Mouse (Mus musculus): ENCODE results near the gene Zfp746. TPM values are rescaled to one million over a fixed set of nuclear protein-coding genes. Genes with fewer than 3 reads are reported as not detected.

The Zfp746 gene
- polyA plus RNA-seq, 1 experiment from 2014 or later: 27.7 TPM

GRCm38 (mm10) chr6:48073316-48073715, 13.1 kb downstream of the Zfp746 start:
- Histone ChIP-seq H3K4me1 (ENCODE audit: control insufficient read depth, insufficient read depth, low read length) (no peaks in the 10 kb centered on the region), H3K4me3 (ENCODE audit: low read length) (no peak overlapping the region), H3K27me3 (ENCODE audit: control insufficient read depth, insufficient read depth, low read length) (no peaks in the 10 kb centered on the region), H3K9me3 (ENCODE audit: control insufficient read depth, low read length) (no peaks in the 10 kb centered on the region), H3K9ac (ENCODE audit: low read depth, low read length) (no peak overlapping the region), H3K4me2 (replicated peaks; ENCODE audit: low read depth, low read length) (no peak overlapping the region), H3K27ac (ENCODE audit: low read depth, low read length) (no peak overlapping the region), H3K36me3 (ENCODE audit: control insufficient read depth, insufficient read depth, low read length) (peaks cover 71% of the 10 kb centered on the region)
- 77% methylated on average over 5 of the region's 5 CpGs for WGBS
- ATAC-seq (ENCODE audit: low FRiP score, low TSS enrichment): no peak

GRCm38 (mm10) chr6:48067492-48067891, 18.9 kb downstream of the Zfp746 start:
- ATAC-seq (ENCODE audit: low FRiP score, low TSS enrichment): no peak
- H3K27me3 ChIP-seq (ENCODE audit: control insufficient read depth, insufficient read depth, low read length): no peaks in the 10 kb centered on the region
- peaks cover 76% of the 10 kb centered on the region for H3K36me3 ChIP-seq (ENCODE audit: control insufficient read depth, insufficient read depth, low read length)
- H3K4me2 ChIP-seq (replicated peaks; ENCODE audit: low read depth, low read length): no peak overlapping the region
- WGBS: 94% methylated on average over 3 of the region's 3 CpGs
- H3K27ac ChIP-seq (ENCODE audit: low read depth, low read length): no peak overlapping the region
- H3K9ac ChIP-seq (ENCODE audit: low read depth, low read length): no peak overlapping the region
- no peaks in the 10 kb centered on the region for H3K4me1 ChIP-seq (ENCODE audit: control insufficient read depth, insufficient read depth, low read length)
- H3K4me3 ChIP-seq (ENCODE audit: low read length): no peak overlapping the region
- H3K9me3 ChIP-seq (ENCODE audit: control insufficient read depth, low read length): no peaks in the 10 kb centered on the region

- WGBS: 91% methylated on average over 6 of the region's 6 CpGs
- Histone ChIP-seq H3K4me1 (ENCODE audit: control insufficient read depth, insufficient read depth, low read length) (no peaks in the 10 kb centered on the region), H3K27me3 (ENCODE audit: control insufficient read depth, insufficient read depth, low read length) (no peaks in the 10 kb centered on the region), H3K36me3 (ENCODE audit: control insufficient read depth, insufficient read depth, low read length) (peaks cover 78% of the 10 kb centered on the region), H3K9me3 (ENCODE audit: control insufficient read depth, low read length) (no peaks in the 10 kb centered on the region), H3K9ac (ENCODE audit: low read depth, low read length) (no peak overlapping the region), H3K4me3 (ENCODE audit: low read length) (no peak overlapping the region), H3K4me2 (replicated peaks; ENCODE audit: low read depth, low read length) (no peak overlapping the region), H3K27ac (ENCODE audit: low read depth, low read length) (no peak overlapping the region)
- no peak for ATAC-seq (ENCODE audit: low FRiP score, low TSS enrichment)
These were observed 20.8 kb downstream of the Zfp746 start for GRCm38 (mm10) chr6:48065587-48066075.

GRCm38 (mm10) chr6:48064451-48064850, 21.9 kb downstream of the Zfp746 start:
- H3K27ac ChIP-seq (ENCODE audit: low read depth, low read length): no peak overlapping the region
- no peaks in the 10 kb centered on the region for H3K9me3 ChIP-seq (ENCODE audit: control insufficient read depth, low read length)
- no peak overlapping the region for H3K4me3 ChIP-seq (ENCODE audit: low read length)
- no peaks in the 10 kb centered on the region for H3K4me1 ChIP-seq (ENCODE audit: control insufficient read depth, insufficient read depth, low read length)
- H3K36me3 ChIP-seq (ENCODE audit: control insufficient read depth, insufficient read depth, low read length): peaks cover 73% of the 10 kb centered on the region
- 94% methylated on average over 14 of the region's 14 CpGs for WGBS
- H3K4me2 ChIP-seq (replicated peaks; ENCODE audit: low read depth, low read length): no peak overlapping the region
- no peak overlapping the region for H3K9ac ChIP-seq (ENCODE audit: low read depth, low read length)
- ATAC-seq (ENCODE audit: low FRiP score, low TSS enrichment): no peak
- H3K27me3 ChIP-seq (ENCODE audit: control insufficient read depth, insufficient read depth, low read length): no peaks in the 10 kb centered on the region

- no peak overlapping the region for H3K27ac ChIP-seq (ENCODE audit: low read depth, low read length)
- peaks cover 69% of the 10 kb centered on the region for H3K36me3 ChIP-seq (ENCODE audit: control insufficient read depth, insufficient read depth, low read length)
These were observed 22.5 kb downstream of the Zfp746 start for GRCm38 (mm10) chr6:48063940-48064339.

GRCm38 (mm10) chr6:48060895-48061294, 25.5 kb downstream of the Zfp746 start:
- H3K4me2 ChIP-seq (replicated peaks; ENCODE audit: low read depth, low read length): no peak overlapping the region
- H3K9ac ChIP-seq (ENCODE audit: low read depth, low read length): no peak overlapping the region
- 93% methylated on average over 1 of the region's 1 CpGs for WGBS
- ATAC-seq (ENCODE audit: low FRiP score, low TSS enrichment): no peak
- H3K27me3 ChIP-seq (ENCODE audit: control insufficient read depth, insufficient read depth, low read length): no peaks in the 10 kb centered on the region
- no peaks in the 10 kb centered on the region for H3K9me3 ChIP-seq (ENCODE audit: control insufficient read depth, low read length)
- H3K4me3 ChIP-seq (ENCODE audit: low read length): no peak overlapping the region
- no peaks in the 10 kb centered on the region for H3K4me1 ChIP-seq (ENCODE audit: control insufficient read depth, insufficient read depth, low read length)
- peaks cover 39% of the 10 kb centered on the region for H3K36me3 ChIP-seq (ENCODE audit: control insufficient read depth, insufficient read depth, low read length)
- no peak overlapping the region for H3K27ac ChIP-seq (ENCODE audit: low read depth, low read length)

More at GRCm38 (mm10) chr6:48063940-48064339, 22.5 kb downstream of the Zfp746 start:
- no peaks in the 10 kb centered on the region for H3K27me3 ChIP-seq (ENCODE audit: control insufficient read depth, insufficient read depth, low read length)
- WGBS: 95% methylated on average over 27 of the region's 28 CpGs
- no peaks in the 10 kb centered on the region for H3K9me3 ChIP-seq (ENCODE audit: control insufficient read depth, low read length)
- no peak overlapping the region for H3K4me2 ChIP-seq (replicated peaks; ENCODE audit: low read depth, low read length)
- H3K9ac ChIP-seq (ENCODE audit: low read depth, low read length): no peak overlapping the region
- 0 out of 2 replicates have a peak, but pooled peaks have one; percentile 24 for ATAC-seq (ENCODE audit: low FRiP score, low TSS enrichment)
- no peaks in the 10 kb centered on the region for H3K4me1 ChIP-seq (ENCODE audit: control insufficient read depth, insufficient read depth, low read length)
- no peak overlapping the region for H3K4me3 ChIP-seq (ENCODE audit: low read length)

GRCm38 (mm10) chr6:48060421-48060820, 26.0 kb downstream of the Zfp746 start:
- peaks cover 35% of the 10 kb centered on the region for H3K36me3 ChIP-seq (ENCODE audit: control insufficient read depth, insufficient read depth, low read length)
- no peak overlapping the region for H3K27ac ChIP-seq (ENCODE audit: low read depth, low read length)
- no peak for ATAC-seq (ENCODE audit: low FRiP score, low TSS enrichment)
- 90% methylated on average over 2 of the region's 2 CpGs for WGBS
- H3K27me3 ChIP-seq (ENCODE audit: control insufficient read depth, insufficient read depth, low read length): no peaks in the 10 kb centered on the region
- H3K4me2 ChIP-seq (replicated peaks; ENCODE audit: low read depth, low read length): no peak overlapping the region
- no peak overlapping the region for H3K4me3 ChIP-seq (ENCODE audit: low read length)
- H3K9me3 ChIP-seq (ENCODE audit: control insufficient read depth, low read length): no peaks in the 10 kb centered on the region
- no peak overlapping the region for H3K9ac ChIP-seq (ENCODE audit: low read depth, low read length)
- no peaks in the 10 kb centered on the region for H3K4me1 ChIP-seq (ENCODE audit: control insufficient read depth, insufficient read depth, low read length)

GRCm38 (mm10) chr6:48052136-48052535, 34.3 kb downstream of the Zfp746 start:
- Histone ChIP-seq H3K9ac (ENCODE audit: low read depth, low read length) (no peak overlapping the region), H3K4me3 (ENCODE audit: low read length) (no peak overlapping the region), H3K4me2 (replicated peaks; ENCODE audit: low read depth, low read length) (no peak overlapping the region), H3K4me1 (ENCODE audit: control insufficient read depth, insufficient read depth, low read length) (no peaks in the 10 kb centered on the region), H3K27me3 (ENCODE audit: control insufficient read depth, insufficient read depth, low read length) (no peaks in the 10 kb centered on the region), H3K9me3 (ENCODE audit: control insufficient read depth, low read length) (no peaks in the 10 kb centered on the region), H3K27ac (ENCODE audit: low read depth, low read length) (no peak overlapping the region), H3K36me3 (ENCODE audit: control insufficient read depth, insufficient read depth, low read length) (no peaks in the 10 kb centered on the region)
- ATAC-seq (ENCODE audit: low FRiP score, low TSS enrichment): no peak
- 57% methylated on average over 6 of the region's 6 CpGs for WGBS

GRCm38 (mm10) chr6:48051666-48052065, 34.7 kb downstream of the Zfp746 start:
- Histone ChIP-seq H3K9ac (ENCODE audit: low read depth, low read length) (no peak overlapping the region), H3K36me3 (ENCODE audit: control insufficient read depth, insufficient read depth, low read length) (no peaks in the 10 kb centered on the region), H3K4me3 (ENCODE audit: low read length) (no peak overlapping the region), H3K4me1 (ENCODE audit: control insufficient read depth, insufficient read depth, low read length) (peaks cover 2% of the 10 kb centered on the region; the same call in 1 of the 2 replicates), H3K9me3 (ENCODE audit: control insufficient read depth, low read length) (no peaks in the 10 kb centered on the region), H3K27ac (ENCODE audit: low read depth, low read length) (no peak overlapping the region), H3K27me3 (ENCODE audit: control insufficient read depth, insufficient read depth, low read length) (no peaks in the 10 kb centered on the region), H3K4me2 (replicated peaks; ENCODE audit: low read depth, low read length) (no peak overlapping the region)
- WGBS: 73% methylated on average over 2 of the region's 2 CpGs
- ATAC-seq (ENCODE audit: low FRiP score, low TSS enrichment): no peak
